Mouse (Mus musculus) bone marrow macrophage, adult 2 months (primary cell): Measurements from ENCODE around the gene H2-Q2.

Experiments used
- CTCF ChIP-seq: IDR thresholded peaks from 2 replicates; pipeline ENCODE4 v1.5.1; 2012; ENCODE audit warnings: low read depth, mild to moderate bottlenecking, low read length, moderate library complexity
- POLR2A ChIP-seq: IDR thresholded peaks from 2 replicates; pipeline ENCODE4 v1.6.1; 2012; ENCODE audit warnings: mild to moderate bottlenecking, low read depth, low read length, borderline replicate concordance

DNA sequence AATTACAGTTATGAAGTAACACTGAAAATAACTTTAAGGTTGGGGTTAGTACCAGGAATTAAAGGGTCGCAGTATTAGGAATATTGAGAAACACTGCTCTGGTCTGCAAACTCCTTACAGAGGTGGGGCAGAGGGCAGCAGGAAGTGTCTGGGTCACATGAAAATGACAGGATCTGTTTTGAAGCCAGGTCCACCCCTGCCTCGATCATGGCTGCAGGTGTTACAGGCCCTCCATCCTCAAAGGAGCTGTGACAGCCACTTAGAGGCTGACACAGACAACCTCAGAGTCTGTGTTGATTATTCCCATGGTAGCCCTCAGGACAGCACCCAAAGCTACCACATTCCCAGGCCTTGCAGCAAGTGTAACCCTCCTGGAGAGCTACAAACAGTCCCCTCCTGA, 38.8 kb upstream of the H2-Q2 start:
- TF ChIP-seq CTCF (no peak), POLR2A (no peak)
